Mouse (Mus musculus) heart, postnatal 0 days (tissue): Measurements from ENCODE around the gene Mtfmt. TPM values are rescaled to one million over a fixed set of nuclear protein-coding genes. Genes with fewer than 3 reads are reported as not detected.
A peak's percentile ranks its signal among the peaks of the same experiment; 100 is the strongest.

Experiments used
- ATAC-seq: fragments of 200-750 bp; cut with Nextera tagmentation; 2 replicates; pipeline ENCODE4 v1.8.0; 2017; ENCODE audit warnings: low read depth, moderate number of reproducible peaks, moderate library complexity; ENCODE audit not compliant: insufficient read depth
- DNase-seq: peaks from one replicate; pipeline ENCODE4 v3.0.0-alpha.2; 2016; ENCODE audit warnings: low spot score
- H3K27ac ChIP-seq: fragments of 300-500 bp; sonication (generic); 2 replicates; pipeline ENCODE4 v1.5.1; 2014; ENCODE audit warnings: low read depth, mild to moderate bottlenecking
- H3K27me3 ChIP-seq: fragments of 300-500 bp; sonication (generic); 2 replicates; pipeline ENCODE4 v1.6.1; 2014; ENCODE audit warnings: low read length, mixed read lengths; ENCODE audit not compliant: control insufficient read depth, insufficient read depth
- H3K36me3 ChIP-seq: fragments of 300-500 bp; sonication (generic); replicated peaks from 2 replicates; pipeline ENCODE4 v1.6.1; 2014; ENCODE audit warnings: low read length, mixed read lengths; ENCODE audit not compliant: control insufficient read depth, insufficient read depth
- H3K4me1 ChIP-seq: fragments of 300-500 bp; sonication (generic); 2 replicates; pipeline ENCODE4 v1.6.1; 2014; ENCODE audit warnings: antibody characterized with exemption; ENCODE audit not compliant: control insufficient read depth, insufficient read depth
- H3K4me2 ChIP-seq: fragments of 300-500 bp; sonication (generic); 2 replicates; pipeline ENCODE4 v1.6.1; 2014; ENCODE audit warnings: low read depth, mild to moderate bottlenecking, low read length, moderate library complexity
- H3K4me3 ChIP-seq: fragments of 300-500 bp; sonication (generic); 2 replicates; pipeline ENCODE4 v1.5.1; 2014; ENCODE audit warnings: low read depth, low read length
- H3K9ac ChIP-seq: fragments of 300-500 bp; sonication (generic); replicated peaks from 2 replicates; pipeline ENCODE4 v1.6.1; 2014; ENCODE audit warnings: low read depth, low read length, mixed read lengths
- H3K9me3 ChIP-seq: fragments of 300-500 bp; sonication (generic); replicated peaks from 2 replicates; pipeline ENCODE4 v1.6.1; 2016; ENCODE audit warnings: low read length; ENCODE audit not compliant: control insufficient read depth
- CTCF ChIP-seq: IDR thresholded peaks from 2 replicates; pipeline ENCODE4 v1.5.1; 2016; ENCODE audit warnings: antibody characterized with exemption, control low read depth, low read depth
- EP300 ChIP-seq: IDR thresholded peaks from 2 replicates; pipeline ENCODE4 v1.6.1; 2016; ENCODE audit warnings: antibody characterized with exemption, low read depth
- WGBS: fragments of 180-500 bp; shearing (Covaris S2); extraction: QIAGEN DNeasy Blood & Tissue Kit; methylation state at CpG from one replicate; pipeline ENCODE4 v1.1.7; 2014; 5-methylcytosine and 5-hydroxymethylcytosine counted together
- polyA plus RNA-seq: library from polyadenylated mRNA; unstranded; fragments of >200 nt; fragmentation: Nextera tagmentation; extraction: Ambion mirVana; gene quantifications from 2 replicates; pipeline ENCODE4 v1.2.1, GENCODE M21; 2015
- total RNA-seq: library from RNA; depleted of rRNA; stranded (reverse); fragments of >200 nt; gene quantifications from 2 replicates; pipeline ENCODE4 v1.2.3, GENCODE M21; 2014; ENCODE audit warnings: low replicate concordance; rRNA removed

The Mtfmt gene
- total and polyA plus RNA-seq, 2 experiments from 2014 or later: 9.1 to 15.9 TPM

DNA sequence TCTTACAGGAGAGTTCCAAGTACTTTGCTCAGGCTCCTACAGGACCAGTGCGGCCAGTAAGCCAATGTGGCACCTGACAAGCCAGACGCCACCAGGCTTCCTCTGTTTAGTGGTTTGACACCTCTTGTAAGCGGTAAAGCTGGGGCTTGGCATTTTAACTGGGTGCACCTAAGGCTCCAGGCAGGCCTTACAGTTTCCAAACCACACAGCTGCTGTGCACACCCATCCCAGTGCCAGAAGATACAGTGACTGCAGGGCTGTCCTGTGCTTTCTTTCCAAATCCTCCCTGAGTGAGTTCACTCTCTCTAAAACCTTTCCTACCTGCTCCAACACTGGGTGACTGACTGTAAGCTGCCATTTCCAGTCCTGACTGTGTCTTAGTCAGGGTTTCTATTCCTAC lies 55.9 kb downstream of the Mtfmt start:
- Histone ChIP-seq H3K9ac (no peak overlapping the region), H3K4me2 (no peak overlapping the region), H3K9me3 (no peaks in the 10 kb centered on the region), H3K27ac (no peak overlapping the region), H3K36me3 (peaks cover 25% of the 10 kb centered on the region), H3K27me3 (no peaks in the 10 kb centered on the region), H3K4me3 (no peak overlapping the region), H3K4me1 (no peaks in the 10 kb centered on the region)
- no peak for ATAC-seq
- DNase-seq: no peak
- 93% methylated on average over 3 of the region's 3 CpGs for WGBS
- TF ChIP-seq EP300 (no peak), CTCF (no peak)

GRCm38 (mm10) chr9:65492351-65492750 lies 56.8 kb downstream of the Mtfmt start:
- H3K4me2 ChIP-seq: no peak overlapping the region
- no peak overlapping the region for H3K27ac ChIP-seq
- DNase-seq (no peak), ATAC-seq (no peak)
- H3K4me3 ChIP-seq: no peak overlapping the region
- TF ChIP-seq CTCF (no peak), EP300 (no peak)
- no peaks in the 10 kb centered on the region for H3K27me3 ChIP-seq
- 85% methylated on average over 2 of the region's 2 CpGs for WGBS
- no peaks in the 10 kb centered on the region for H3K9me3 ChIP-seq
- H3K36me3 ChIP-seq: peaks cover 16% of the 10 kb centered on the region
- no peaks in the 10 kb centered on the region for H3K4me1 ChIP-seq
- H3K9ac ChIP-seq: no peak overlapping the region

GRCm38 (mm10) chr9:65492851-65493250 lies 57.3 kb downstream of the Mtfmt start:
- TF ChIP-seq EP300: no peak
- TF ChIP-seq CTCF: no peak
- no peak for ATAC-seq
- no peak overlapping the region for H3K4me2 ChIP-seq

DNA sequence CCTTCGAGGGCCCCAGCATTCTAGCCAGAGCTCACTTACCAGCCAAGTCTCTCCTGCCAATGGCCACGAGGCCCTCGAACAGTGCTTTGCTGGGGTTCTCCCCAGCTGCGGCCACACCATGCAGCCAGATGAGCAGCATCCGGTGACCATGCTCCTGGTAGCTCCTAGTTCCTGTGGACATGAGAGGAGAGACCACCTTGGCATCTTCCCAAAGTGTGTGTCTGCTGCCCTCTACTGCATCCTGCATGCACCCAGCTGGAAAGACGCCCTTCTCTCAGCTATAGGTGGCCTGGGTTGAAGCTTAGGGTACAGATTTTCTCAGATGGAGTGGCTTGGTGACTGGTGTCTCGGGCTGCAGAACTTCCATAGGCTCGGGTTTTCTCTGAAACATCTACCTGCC lies 66.6 kb downstream of the Mtfmt start:
- H3K27me3 ChIP-seq: no peaks in the 10 kb centered on the region
- no peaks in the 10 kb centered on the region for H3K36me3 ChIP-seq
- WGBS: 44% methylated on average over 8 of the region's 8 CpGs
- H3K4me1 ChIP-seq: no peaks in the 10 kb centered on the region
- no peak overlapping the region for H3K4me2 ChIP-seq
- no peak for ATAC-seq
- no peak overlapping the region for H3K27ac ChIP-seq
- no peak overlapping the region for H3K9ac ChIP-seq
- H3K9me3 ChIP-seq: no peaks in the 10 kb centered on the region
- no peak overlapping the region for H3K4me3 ChIP-seq
- DNase-seq: peak; percentile 26
- TF ChIP-seq EP300 (no peak), CTCF (peak; percentile 61)

More at GRCm38 (mm10) chr9:65492851-65493250, 57.3 kb downstream of the Mtfmt start:
- Histone ChIP-seq H3K4me3 (no peak overlapping the region), H3K9ac (no peak overlapping the region), H3K27me3 (no peaks in the 10 kb centered on the region), H3K27ac (no peak overlapping the region), H3K36me3 (0 out of 2 replicates have a peak, but pooled peaks cover 11% of the 10 kb centered on the region), H3K4me1 (no peaks in the 10 kb centered on the region), H3K9me3 (no peaks in the 10 kb centered on the region)
- WGBS: 96% methylated on average over 4 of the region's 4 CpGs
- DNase-seq: no peak

Other genes with a start within 250 kb of the Mtfmt start
- 1.8 and 7.7 TPM in 2 replicates for gene Parp16, start 240.4 kb upstream of the Mtfmt start, total RNA-seq
- gene Parp16, start 240.4 kb upstream of the Mtfmt start, polyA plus RNA-seq: 5.7 and 5.8 TPM in 2 replicates
- gene Cilp, start 170.6 kb upstream of the Mtfmt start, total RNA-seq: 0.73 and 0.88 TPM in 2 replicates
- 0.19 and 0.21 TPM in 2 replicates for gene Cilp, start 170.6 kb upstream of the Mtfmt start, polyA plus RNA-seq
- 37.4 and 37.8 TPM in 2 replicates for gene Clpx, start 141.5 kb upstream of the Mtfmt start, total RNA-seq
- gene Clpx, start 141.5 kb upstream of the Mtfmt start, polyA plus RNA-seq: 64.3 and 68.3 TPM in 2 replicates
- gene Pdcd7, start 89.7 kb upstream of the Mtfmt start, total RNA-seq: 9.4 and 10.6 TPM in 2 replicates
- 4.7 and 5.9 TPM in 2 replicates for gene Pdcd7, start 89.7 kb upstream of the Mtfmt start, polyA plus RNA-seq
- not detected in 2 replicates for gene Ubap1l, start 74.7 kb upstream of the Mtfmt start, total RNA-seq
- gene Ubap1l, start 74.7 kb upstream of the Mtfmt start, polyA plus RNA-seq: 0.11 and 0.21 TPM in 2 replicates
- gene Kbtbd13, start 44.1 kb upstream of the Mtfmt start, total RNA-seq: 1.1 and 1.2 TPM in 2 replicates
- 0.63 and 0.77 TPM in 2 replicates for gene Kbtbd13, start 44.1 kb upstream of the Mtfmt start, polyA plus RNA-seq
- gene Rasl12, start 37.3 kb upstream of the Mtfmt start, total RNA-seq: 1.8 and 8.5 TPM in 2 replicates
- gene Rasl12, start 37.3 kb upstream of the Mtfmt start, polyA plus RNA-seq: 7.5 and 7.9 TPM in 2 replicates
- gene Slc51b, start 12.8 kb upstream of the Mtfmt start, total RNA-seq: not detected in 2 replicates
- gene Slc51b, start 12.8 kb upstream of the Mtfmt start, polyA plus RNA-seq: not detected in 2 replicates
- gene Spg21, start 25.2 kb downstream of the Mtfmt start, total RNA-seq: 43.2 and 52.4 TPM in 2 replicates
- 41.3 and 44.7 TPM in 2 replicates for gene Spg21, start 25.2 kb downstream of the Mtfmt start, polyA plus RNA-seq
- gene Ankdd1a, start 84.4 kb downstream of the Mtfmt start, total RNA-seq: not detected in 2 replicates
- not detected in 2 replicates for gene Ankdd1a, start 84.4 kb downstream of the Mtfmt start, polyA plus RNA-seq
- gene Plekho2, start 144.3 kb downstream of the Mtfmt start, total RNA-seq: 12.8 and 21.0 TPM in 2 replicates
- 7.6 and 8.3 TPM in 2 replicates for gene Plekho2, start 144.3 kb downstream of the Mtfmt start, polyA plus RNA-seq
- 7.1 and 32.7 TPM in 2 replicates for gene Pif1, start 151.4 kb downstream of the Mtfmt start, total RNA-seq
- 2.5 and 2.6 TPM in 2 replicates for gene Pif1, start 151.4 kb downstream of the Mtfmt start, polyA plus RNA-seq
- gene Rbpms2, start 193.9 kb downstream of the Mtfmt start, total RNA-seq: 94.5 and 121 TPM in 2 replicates
- gene Rbpms2, start 193.9 kb downstream of the Mtfmt start, polyA plus RNA-seq: 108 and 117 TPM in 2 replicates
- 317 and 350 TPM in 2 replicates for gene Oaz2, start 232.2 kb downstream of the Mtfmt start, total RNA-seq
- gene Oaz2, start 232.2 kb downstream of the Mtfmt start, polyA plus RNA-seq: 293 TPM in 2 replicates